Mouse (Mus musculus) liver, adult 2 months (tissue): ENCODE results near the gene Nptn. TPM values are rescaled to one million over a fixed set of nuclear protein-coding genes. Genes with fewer than 3 reads are reported as not detected.

ENCODE experiments used
- DNase-seq: peaks from one replicate; pipeline ENCODE4 v3.0.0-alpha.2; 2011; ENCODE audit warnings: low read depth, low spot score; ENCODE audit errors: extremely low read depth
- H3K27ac ChIP-seq: fragments of 200-500 bp; replicated peaks from 2 replicates; pipeline ENCODE4 v1.5.1; 2012; ENCODE audit warnings: low read depth, mild to moderate bottlenecking, control low read depth, inconsistent platforms, low read length; ENCODE audit not compliant: insufficient read depth
- H3K27me3 ChIP-seq: fragments of 200-500 bp; 2 replicates; pipeline ENCODE4 v1.6.1; 2012; ENCODE audit warnings: mild to moderate bottlenecking, moderate library complexity, low read length, inconsistent platforms; ENCODE audit not compliant: control insufficient read depth, insufficient read depth
- H3K36me3 ChIP-seq: fragments of 200-500 bp; 2 replicates; pipeline ENCODE4 v1.6.1; 2012; ENCODE audit warnings: low read length, inconsistent platforms; ENCODE audit not compliant: control insufficient read depth, insufficient read depth
- H3K4me1 ChIP-seq: fragments of 200-500 bp; 2 replicates; pipeline ENCODE4 v1.6.1; 2011; ENCODE audit warnings: low read length; ENCODE audit not compliant: control insufficient read depth, insufficient read depth
- H3K4me3 ChIP-seq: fragments of 200-500 bp; 2 replicates; pipeline ENCODE4 v1.5.1; 2011; ENCODE audit warnings: low read depth, mild to moderate bottlenecking, control low read depth, low read length, moderate library complexity; ENCODE audit not compliant: insufficient read depth
- H3K79me2 ChIP-seq: fragments of 200-500 bp; 2 replicates; pipeline ENCODE4 v1.6.1; 2012; ENCODE audit warnings: inconsistent platforms, mild to moderate bottlenecking, low read length, moderate library complexity; ENCODE audit not compliant: control insufficient read depth, insufficient read depth
- H3K9ac ChIP-seq: fragments of 200-500 bp; 2 replicates; pipeline ENCODE4 v1.6.1; 2012; ENCODE audit warnings: low read depth, mild to moderate bottlenecking, control low read depth, inconsistent platforms, low read length
- CTCF ChIP-seq: fragments of 200-500 bp; IDR thresholded peaks from 2 replicates; pipeline ENCODE4 v1.5.1; 2011; ENCODE audit warnings: low read depth, low read length, control low read depth
- POLR2A ChIP-seq: fragments of 200-500 bp; IDR thresholded peaks from 2 replicates; pipeline ENCODE4 v1.6.1; 2011; ENCODE audit warnings: low read length, control low read depth; ENCODE audit not compliant: insufficient read depth; ENCODE audit errors: extremely low read depth
- WGBS: fragments of 180-500 bp; shearing (Covaris S2); methylation state at CpG from one replicate; pipeline ENCODE4 v1.1.7; 2018; 5-methylcytosine and 5-hydroxymethylcytosine counted together
- polyA plus RNA-seq: library from polyadenylated mRNA; depleted of rRNA; stranded (reverse); fragments of >200 nt; gene quantifications from 2 replicates; pipeline ENCODE4 v1.2.3, GENCODE M21; 2012
- total RNA-seq: library from RNA; depleted of rRNA; stranded (reverse); fragments of >200 nt; gene quantifications from 2 replicates; pipeline ENCODE4 v1.2.3, GENCODE M21; 2014

Gene Nptn
- total and polyA plus RNA-seq, 2 experiments, result 65.2 to 115 TPM

DNA sequence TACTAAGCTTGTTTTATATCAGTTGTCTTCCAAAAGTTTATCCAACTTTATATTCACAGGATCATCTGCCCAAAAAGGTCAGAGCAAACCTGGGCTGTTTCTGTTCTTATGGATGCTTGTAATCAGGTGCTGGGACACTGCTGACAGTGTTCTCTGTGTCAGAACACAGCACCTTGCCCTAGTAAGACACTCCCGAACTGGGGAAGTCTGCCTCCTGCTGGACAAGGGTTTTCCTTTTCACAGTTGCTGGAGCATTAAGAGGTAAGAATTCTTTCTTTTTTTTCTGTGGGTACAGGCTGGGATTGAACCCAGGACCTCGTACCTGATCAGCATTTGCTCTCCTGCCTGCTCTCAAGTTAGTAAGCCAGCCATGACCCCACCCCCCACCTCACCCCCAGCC lies 74.4 kb downstream of the Nptn start:
- no peaks in the 10 kb centered on the region for H3K27me3 ChIP-seq
- H3K27ac ChIP-seq, result no peak overlapping the region
- peaks cover 8% of the 10 kb centered on the region for H3K36me3 ChIP-seq
- no peak overlapping the region for H3K9ac ChIP-seq
- H3K79me2 ChIP-seq, result no peaks in the 10 kb centered on the region
- H3K4me3 ChIP-seq, result no peak overlapping the region
- H3K4me1 ChIP-seq, result no peaks in the 10 kb centered on the region
- no peak for DNase-seq
- 87% methylated on average over 2 of the region's 2 CpGs for WGBS
- TF ChIP-seq POLR2A, result no peak
- peak; percentile 18; the same call in 1 of the 2 replicates for TF ChIP-seq CTCF

DNA sequence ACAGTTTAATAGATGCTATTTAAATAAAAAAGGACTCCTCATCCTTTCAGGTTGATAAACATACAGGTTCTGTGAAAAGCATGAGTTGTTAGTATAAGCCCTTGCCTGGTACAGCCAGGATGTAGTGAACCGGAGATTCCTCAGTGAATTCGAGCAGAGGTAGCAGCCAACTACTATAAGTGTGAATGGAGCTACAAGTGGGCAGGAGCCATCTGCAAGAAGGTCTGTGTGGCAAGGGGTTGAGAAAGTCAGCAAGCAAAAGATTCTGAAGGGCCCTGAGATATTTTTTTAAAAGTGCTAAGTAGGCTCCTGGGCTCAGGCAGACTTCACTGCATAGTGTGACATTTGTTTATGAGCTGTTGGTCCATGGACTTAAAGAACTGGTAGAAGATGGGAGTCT lies 74.8 kb downstream of the Nptn start:
- Histone ChIP-seq H3K36me3 (peaks cover 8% of the 10 kb centered on the region), H3K27ac (no peak overlapping the region), H3K4me3 (no peak overlapping the region), H3K79me2 (no peaks in the 10 kb centered on the region), H3K9ac (no peak overlapping the region), H3K27me3 (no peaks in the 10 kb centered on the region), H3K4me1 (no peaks in the 10 kb centered on the region)
- TF ChIP-seq POLR2A (no peak), CTCF (no peak)
- DNase-seq, result no peak
- 96% methylated on average over 2 of the region's 2 CpGs for WGBS

DNA sequence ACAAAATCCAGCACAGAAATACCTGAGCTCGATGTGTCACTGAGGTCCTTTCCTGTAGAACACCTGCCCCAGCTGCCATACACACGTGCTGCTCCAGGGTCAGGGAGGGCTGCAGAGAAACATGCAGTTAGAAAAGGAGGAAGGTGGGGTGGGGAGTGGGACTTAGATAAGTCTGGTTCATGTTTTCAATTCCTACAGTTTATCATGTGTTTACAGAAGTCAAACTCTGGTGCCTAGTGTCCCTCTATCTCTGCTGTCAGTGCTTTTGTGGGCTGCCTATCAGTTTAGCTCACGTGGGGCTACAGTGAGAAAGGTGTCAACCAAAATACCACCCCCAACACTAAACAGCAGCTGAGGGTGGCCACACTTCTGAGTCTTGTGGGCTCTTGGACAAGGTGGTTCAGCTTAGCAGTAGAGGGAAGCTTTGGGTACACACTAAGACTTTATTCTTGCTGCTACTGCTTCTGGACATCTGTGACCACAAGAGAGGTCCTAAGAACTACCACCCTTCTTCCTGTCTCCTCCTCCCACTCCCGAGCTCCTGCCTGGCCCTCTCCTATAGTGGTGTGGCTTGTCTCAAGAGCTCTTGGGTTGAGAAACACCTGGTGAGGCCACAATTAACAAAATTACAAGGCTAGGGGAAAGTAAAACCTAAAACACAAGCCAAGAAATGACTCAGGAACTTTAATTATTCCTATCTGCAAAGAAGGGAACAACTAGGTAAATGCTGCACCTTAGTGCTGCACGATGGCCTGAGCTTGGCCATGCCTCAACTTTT lies 75.9 kb downstream of the Nptn start:
- Histone ChIP-seq H3K79me2 (no peaks in the 10 kb centered on the region), H3K9ac (no peak overlapping the region), H3K27ac (no peak overlapping the region), H3K36me3 (peaks cover 9% of the 10 kb centered on the region), H3K4me3 (no peak overlapping the region), H3K4me1 (no peaks in the 10 kb centered on the region), H3K27me3 (no peaks in the 10 kb centered on the region)
- no peak for DNase-seq
- 88% methylated on average over 5 of the region's 5 CpGs for WGBS
- no peak for TF ChIP-seq CTCF
- TF ChIP-seq POLR2A, result no peak

DNA sequence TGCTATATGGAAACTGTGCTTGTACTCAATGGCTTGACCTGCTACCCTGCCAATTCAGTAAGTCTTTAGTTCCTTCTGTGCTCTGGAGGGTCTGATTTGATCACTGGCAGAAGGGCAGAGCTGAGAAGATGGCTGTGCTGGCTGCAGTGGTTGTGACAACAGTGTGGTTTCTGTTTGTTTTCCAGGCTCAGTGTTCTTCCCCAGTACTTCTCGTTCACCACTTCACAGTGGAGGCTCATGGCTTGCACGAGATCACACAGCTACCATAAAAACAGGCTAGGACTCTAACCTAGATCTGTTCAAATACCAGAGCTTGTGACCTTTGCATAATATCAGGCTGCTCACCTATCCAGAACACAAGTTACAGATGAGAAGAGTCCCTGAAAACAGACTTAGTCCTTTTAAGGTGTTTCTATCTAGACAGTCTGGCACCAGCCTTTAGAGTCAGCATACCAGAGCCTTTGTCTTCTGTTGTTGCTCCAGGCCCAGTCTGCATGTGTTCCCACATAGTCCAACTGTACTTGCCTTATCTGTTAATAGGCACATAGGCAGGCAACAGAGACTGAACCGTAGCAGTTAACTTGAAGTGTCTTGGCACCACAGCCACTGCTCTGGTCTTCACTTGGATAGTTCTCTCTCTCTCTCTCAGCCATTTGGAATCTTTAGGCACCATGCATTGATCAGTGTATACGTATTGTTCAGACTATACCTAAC lies 76.7 kb downstream of the Nptn start:
- no peak overlapping the region for H3K27ac ChIP-seq
- H3K79me2 ChIP-seq, result no peaks in the 10 kb centered on the region
- TF ChIP-seq POLR2A, result no peak
- no peak for TF ChIP-seq CTCF
- H3K27me3 ChIP-seq, result no peaks in the 10 kb centered on the region
- H3K4me3 ChIP-seq, result no peak overlapping the region
- no peak overlapping the region for H3K9ac ChIP-seq
- H3K4me1 ChIP-seq, result no peaks in the 10 kb centered on the region
- H3K36me3 ChIP-seq, result peaks cover 9% of the 10 kb centered on the region
- DNase-seq, result no peak
- 87% methylated on average over 4 of the region's 4 CpGs for WGBS

DNA sequence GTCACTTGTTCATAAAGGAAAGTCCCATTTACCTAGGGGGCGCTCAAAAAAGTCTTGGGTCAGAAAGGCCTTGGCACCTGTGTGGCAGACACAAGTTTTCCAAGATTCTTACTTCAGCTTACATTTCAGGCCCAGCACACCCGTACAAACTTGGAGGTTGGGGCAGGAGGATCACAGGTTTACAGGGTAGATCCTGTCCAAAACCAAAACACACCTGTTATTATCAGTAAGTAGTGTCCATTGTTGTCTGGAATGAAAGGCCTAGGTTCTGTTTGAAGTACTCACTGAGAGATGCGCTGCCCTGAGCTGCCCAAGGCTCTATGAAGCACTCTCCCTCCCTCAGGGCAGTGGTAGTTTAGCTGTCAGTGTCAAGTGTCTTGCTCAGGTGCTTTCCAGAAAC lies 77.3 kb downstream of the Nptn start:
- no peak overlapping the region for H3K27ac ChIP-seq

DNA sequence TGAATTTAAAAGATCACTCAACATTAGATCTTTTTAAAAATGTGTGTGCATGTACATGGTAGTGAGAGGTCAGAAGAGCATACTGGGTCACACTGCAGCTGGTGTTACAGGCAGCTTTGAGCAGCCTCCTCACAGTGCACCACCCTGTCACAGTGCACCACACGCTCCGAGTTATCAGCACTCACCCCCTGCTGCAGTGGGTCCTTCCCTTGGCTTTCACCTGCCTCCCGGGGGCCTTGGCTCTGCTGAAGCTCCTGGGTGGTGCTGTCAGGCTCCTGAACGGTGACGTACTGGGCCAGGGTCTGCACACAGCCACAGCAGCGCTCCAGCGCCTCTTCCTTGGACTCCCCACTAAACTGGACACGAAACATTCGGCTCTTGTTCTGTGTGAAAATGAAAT lies 77.9 kb downstream of the Nptn start:
- no peak overlapping the region for H3K9ac ChIP-seq
- no peak for DNase-seq
- 93% methylated on average over 9 of the region's 9 CpGs for WGBS

More for the DNA sequence above, 77.3 kb downstream of the Nptn start:
- DNase-seq, result no peak
- TF ChIP-seq CTCF (no peak), POLR2A (no peak)
- WGBS, result 96% methylated on average over 3 of the region's 3 CpGs
- Histone ChIP-seq H3K4me3 (no peak overlapping the region), H3K9ac (no peak overlapping the region), H3K79me2 (no peaks in the 10 kb centered on the region), H3K4me1 (no peaks in the 10 kb centered on the region), H3K27me3 (no peaks in the 10 kb centered on the region), H3K36me3 (peaks cover 11% of the 10 kb centered on the region)

More for the DNA sequence above, 77.9 kb downstream of the Nptn start:
- Histone ChIP-seq H3K27ac (no peak overlapping the region), H3K27me3 (no peaks in the 10 kb centered on the region), H3K4me1 (no peaks in the 10 kb centered on the region), H3K36me3 (peaks cover 12% of the 10 kb centered on the region), H3K4me3 (no peak overlapping the region), H3K79me2 (no peaks in the 10 kb centered on the region)
- TF ChIP-seq POLR2A (no peak), CTCF (no peak)
